Mouse (Mus musculus): ENCODE measurements at regions not wholly inside any gene's neighbourhood (a gene's known extent, or its start where the extent isn't known, plus 50 kb on each side); places are given as distances from the start of the nearest gene placed in this dataset.

DNA sequence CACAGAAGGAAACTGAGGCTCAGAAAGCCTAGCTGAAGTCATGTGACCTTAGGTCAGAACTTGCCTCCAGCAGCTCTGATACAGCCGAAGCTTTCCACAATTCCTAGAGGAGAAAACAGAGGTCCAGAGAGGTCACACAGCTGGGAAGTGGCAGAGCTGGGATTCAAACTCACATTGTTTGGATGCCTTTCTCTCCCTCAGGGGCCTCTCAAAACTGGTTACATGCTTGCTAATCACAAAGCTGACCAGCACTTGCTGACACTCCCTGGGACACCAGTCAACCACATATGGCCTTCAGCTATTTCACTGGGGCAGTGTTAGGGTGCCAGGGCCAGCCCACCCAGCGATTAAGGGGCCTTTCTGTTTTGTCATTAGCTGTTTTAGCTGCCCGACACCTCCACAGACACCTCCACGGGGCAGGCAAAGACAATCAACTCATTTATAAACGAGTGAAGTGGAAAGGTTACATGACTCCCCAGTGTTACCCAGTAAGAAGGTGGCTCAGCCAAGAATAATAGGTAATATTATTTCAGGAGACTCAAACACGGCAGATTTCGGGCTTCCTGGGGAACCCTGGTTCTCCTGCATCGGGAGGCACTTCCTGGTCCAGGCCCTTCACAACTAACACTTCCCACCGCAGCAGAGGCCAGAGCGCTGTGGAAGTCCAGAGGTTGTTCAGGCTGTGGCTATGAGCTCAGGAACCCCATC, 71.4 kb downstream of the 2410131K14Rik start:
- no peaks in the 10 kb centered on the region for H3K9me3 ChIP-seq (replicated peaks)
- H3K36me3 ChIP-seq (replicated peaks), result no peaks in the 10 kb centered on the region
- no peaks in the 10 kb centered on the region for H3K4me1 ChIP-seq (ENCODE audit: insufficient read depth, low read depth, low read length)
- ATAC-seq (ENCODE audit: extremely low read depth, insufficient number of reproducible peaks, low FRiP score, poor library complexity, severe bottlenecking) (no peak), DNase-seq (ENCODE audit: low spot score) (no peak)
- TF ChIP-seq GATA1 (IDR thresholded peaks at IDR 0.05; ENCODE audit: borderline replicate concordance, low read length), result no peak
- no peak for TF ChIP-seq POLR2AphosphoS5 (IDR thresholded peaks at IDR 0.05; ENCODE audit: insufficient replicate concordance, low read depth, low read length)
- TF ChIP-seq TAL1 (conservative IDR thresholded peaks at IDR 0.05; ENCODE audit: low read depth, low read length), result no peak
- TF ChIP-seq GATA2 (IDR thresholded peaks at IDR 0.05; ENCODE audit: borderline replicate concordance, low read depth, low read length), result no peak
- no peak for TF ChIP-seq CTCF (IDR thresholded peaks at IDR 0.05; ENCODE audit: low read depth, low read length)
- H3K4me3 ChIP-seq (ENCODE audit: low read depth, low read length), result no peak overlapping the region
- 0 out of 2 replicates have a peak, but pooled peaks cover under 1% of the 10 kb centered on the region for H3K27me3 ChIP-seq (ENCODE audit: insufficient read depth, low read length)

- ATAC-seq (ENCODE audit: extremely low read depth, insufficient number of reproducible peaks, low FRiP score, poor library complexity, severe bottlenecking), result no peak
- 0 out of 2 replicates have a peak, but pooled peaks cover 2% of the 10 kb centered on the region for H3K27me3 ChIP-seq (ENCODE audit: insufficient read depth, low read length)
- TF ChIP-seq GATA1 (IDR thresholded peaks at IDR 0.05; ENCODE audit: borderline replicate concordance, low read length) (no peak), TAL1 (conservative IDR thresholded peaks at IDR 0.05; ENCODE audit: low read depth, low read length) (no peak), POLR2AphosphoS5 (IDR thresholded peaks at IDR 0.05; ENCODE audit: insufficient replicate concordance, low read depth, low read length) (no peak), CTCF (IDR thresholded peaks at IDR 0.05; ENCODE audit: low read depth, low read length) (no peak), GATA2 (IDR thresholded peaks at IDR 0.05; ENCODE audit: borderline replicate concordance, low read depth, low read length) (no peak)
- H3K9me3 ChIP-seq (replicated peaks), result no peaks in the 10 kb centered on the region
- no peak overlapping the region for H3K4me3 ChIP-seq (ENCODE audit: low read depth, low read length)
- H3K4me1 ChIP-seq (ENCODE audit: insufficient read depth, low read depth, low read length), result no peaks in the 10 kb centered on the region
- no peak for DNase-seq (ENCODE audit: low spot score)
- no peaks in the 10 kb centered on the region for H3K36me3 ChIP-seq (replicated peaks)
These were observed 73.0 kb downstream of the 2410131K14Rik start for GRCm38 (mm10) chr5:118318073-118318472.

DNA sequence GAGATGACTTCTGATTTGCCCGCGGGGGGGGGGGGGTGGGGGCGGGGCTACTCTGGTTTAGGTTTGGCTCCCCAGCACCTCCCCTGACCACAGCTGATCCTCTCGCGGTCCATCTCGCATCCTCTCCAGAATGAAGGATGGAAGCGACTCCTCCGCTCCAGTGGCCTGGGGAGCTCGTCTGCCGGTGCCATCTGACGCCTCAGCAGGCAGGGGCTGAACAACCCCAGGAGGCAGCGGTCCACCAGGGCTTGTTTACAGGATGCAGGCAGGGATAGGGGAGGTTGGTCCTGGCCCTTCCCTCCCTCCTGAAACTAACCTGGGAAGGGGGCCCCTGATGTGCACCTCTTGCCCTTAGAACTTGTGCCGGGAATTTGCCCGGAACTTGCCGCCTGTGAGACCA, 73.9 kb downstream of the 2410131K14Rik start:
- DNase-seq (ENCODE audit: low spot score), result no peak
- TF ChIP-seq POLR2AphosphoS5 (IDR thresholded peaks at IDR 0.05; ENCODE audit: insufficient replicate concordance, low read depth, low read length), result no peak
- TF ChIP-seq TAL1 (conservative IDR thresholded peaks at IDR 0.05; ENCODE audit: low read depth, low read length), result no peak
- TF ChIP-seq CTCF (IDR thresholded peaks at IDR 0.05; ENCODE audit: low read depth, low read length), result no peak
- TF ChIP-seq GATA2 (IDR thresholded peaks at IDR 0.05; ENCODE audit: borderline replicate concordance, low read depth, low read length), result no peak
- no peak for TF ChIP-seq GATA1 (IDR thresholded peaks at IDR 0.05; ENCODE audit: borderline replicate concordance, low read length)
- Histone ChIP-seq H3K36me3 (replicated peaks) (no peaks in the 10 kb centered on the region), H3K4me3 (ENCODE audit: low read depth, low read length) (no peak overlapping the region), H3K4me1 (ENCODE audit: insufficient read depth, low read depth, low read length) (no peaks in the 10 kb centered on the region), H3K9me3 (replicated peaks) (no peaks in the 10 kb centered on the region), H3K27me3 (ENCODE audit: insufficient read depth, low read length) (0 out of 2 replicates have a peak, but pooled peaks cover 2% of the 10 kb centered on the region)
- no peak for ATAC-seq (ENCODE audit: extremely low read depth, insufficient number of reproducible peaks, low FRiP score, poor library complexity, severe bottlenecking)

DNA sequence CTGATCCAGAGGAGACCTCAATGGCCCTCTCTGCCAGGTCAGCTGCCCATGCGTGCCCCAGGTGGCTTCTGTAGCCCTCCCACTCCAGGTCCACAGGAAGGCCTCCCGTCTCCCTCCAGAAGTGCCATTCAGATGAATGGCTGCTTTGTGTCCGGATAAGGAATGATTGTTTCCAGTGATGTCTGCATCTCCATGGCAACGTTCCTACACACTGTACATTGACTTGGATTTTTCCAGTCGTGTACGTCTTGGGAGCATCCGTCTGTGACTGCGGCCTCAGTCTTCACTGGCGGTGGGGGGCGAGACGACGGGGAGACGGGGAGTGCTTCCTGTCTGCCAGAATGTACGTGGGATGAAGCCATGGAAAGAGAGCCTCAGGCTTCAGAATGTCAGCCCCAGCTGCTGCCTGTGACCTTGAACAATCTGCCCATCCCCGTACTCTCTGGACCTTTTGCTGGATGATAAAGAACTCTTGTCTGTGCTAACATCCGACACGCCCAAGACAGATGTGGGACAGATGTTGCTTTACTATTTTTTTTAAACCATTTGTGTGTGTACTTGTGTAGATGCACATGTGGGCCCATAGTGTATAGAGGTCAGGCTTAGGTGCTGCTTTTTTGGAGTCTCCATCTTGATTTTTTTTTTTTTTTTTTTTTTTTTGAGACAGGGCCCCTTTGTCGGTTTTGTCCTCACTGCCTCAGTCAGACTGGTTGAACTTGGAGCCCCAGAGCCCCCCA, 76.9 kb downstream of the 2410131K14Rik start:
- Histone ChIP-seq H3K9me3 (replicated peaks) (no peaks in the 10 kb centered on the region), H3K27me3 (ENCODE audit: insufficient read depth, low read length) (peaks cover 6% of the 10 kb centered on the region; the same call in 1 of the 2 replicates), H3K36me3 (replicated peaks) (no peaks in the 10 kb centered on the region), H3K4me1 (ENCODE audit: insufficient read depth, low read depth, low read length) (no peaks in the 10 kb centered on the region), H3K4me3 (ENCODE audit: low read depth, low read length) (no peak overlapping the region)
- no peak for ATAC-seq (ENCODE audit: extremely low read depth, insufficient number of reproducible peaks, low FRiP score, poor library complexity, severe bottlenecking)
- no peak for DNase-seq (ENCODE audit: low spot score)
- TF ChIP-seq TAL1 (conservative IDR thresholded peaks at IDR 0.05; ENCODE audit: low read depth, low read length) (no peak), GATA1 (IDR thresholded peaks at IDR 0.05; ENCODE audit: borderline replicate concordance, low read length) (no peak), GATA2 (IDR thresholded peaks at IDR 0.05; ENCODE audit: borderline replicate concordance, low read depth, low read length) (no peak), POLR2AphosphoS5 (IDR thresholded peaks at IDR 0.05; ENCODE audit: insufficient replicate concordance, low read depth, low read length) (no peak), CTCF (IDR thresholded peaks at IDR 0.05; ENCODE audit: low read depth, low read length) (no peak)

GRCm38 (mm10) chr5:118323151-118323550, 78.1 kb downstream of the 2410131K14Rik start:
- H3K27me3 ChIP-seq (ENCODE audit: insufficient read depth, low read length), result peaks cover 6% of the 10 kb centered on the region; the same call in 1 of the 2 replicates
- ATAC-seq (ENCODE audit: extremely low read depth, insufficient number of reproducible peaks, low FRiP score, poor library complexity, severe bottlenecking) (no peak), DNase-seq (ENCODE audit: low spot score) (no peak)
- H3K4me1 ChIP-seq (ENCODE audit: insufficient read depth, low read depth, low read length), result no peaks in the 10 kb centered on the region
- H3K36me3 ChIP-seq (replicated peaks), result no peaks in the 10 kb centered on the region
- TF ChIP-seq TAL1 (conservative IDR thresholded peaks at IDR 0.05; ENCODE audit: low read depth, low read length) (no peak), GATA2 (IDR thresholded peaks at IDR 0.05; ENCODE audit: borderline replicate concordance, low read depth, low read length) (no peak), GATA1 (IDR thresholded peaks at IDR 0.05; ENCODE audit: borderline replicate concordance, low read length) (no peak), CTCF (IDR thresholded peaks at IDR 0.05; ENCODE audit: low read depth, low read length) (no peak), POLR2AphosphoS5 (IDR thresholded peaks at IDR 0.05; ENCODE audit: insufficient replicate concordance, low read depth, low read length) (no peak)
- H3K4me3 ChIP-seq (ENCODE audit: low read depth, low read length), result no peak overlapping the region
- H3K9me3 ChIP-seq (replicated peaks), result no peaks in the 10 kb centered on the region

Measured in G1E (cell line).